Mouse (Mus musculus) neural tube, embryonic 13.5 days (tissue): ENCODE measurements around the gene Lkaaear1. TPM values are rescaled to one million over a fixed set of nuclear protein-coding genes. Genes with fewer than 3 reads are reported as not detected.

Experiments
- polyA plus RNA-seq: library from polyadenylated mRNA; unstranded; fragments of >200 nt; fragmentation: Nextera tagmentation; extraction: Ambion mirVana; gene quantifications from 2 replicates; pipeline ENCODE4 v1.2.1, GENCODE M21; 2015

The Lkaaear1 gene
- polyA plus RNA-seq, 1 experiment from 2014 or later: not detected

Other genes with a start within 250 kb of the Lkaaear1 start
- 21.1 and 22.0 TPM in 2 replicates for gene Zbtb46, start 239.0 kb downstream of the Lkaaear1 start, polyA plus RNA-seq
- 0.11 TPM in 1 of 2 replicates, not detected in the other for gene Abhd16b, start 205.2 kb downstream of the Lkaaear1 start, polyA plus RNA-seq
- 107 and 114 TPM in 2 replicates for gene Tpd52l2, start 201.3 kb downstream of the Lkaaear1 start, polyA plus RNA-seq
- gene Dnajc5, start 178.0 kb downstream of the Lkaaear1 start, polyA plus RNA-seq: 192 and 214 TPM in 2 replicates
- gene Uckl1, start 113.5 kb downstream of the Lkaaear1 start, polyA plus RNA-seq: 67.4 and 73.6 TPM in 2 replicates
- gene Prpf6, start 106.6 kb downstream of the Lkaaear1 start, polyA plus RNA-seq: 63.1 and 65.6 TPM in 2 replicates
- 78.7 and 81.3 TPM in 2 replicates for gene Zfp512b, start 105.6 kb downstream of the Lkaaear1 start, polyA plus RNA-seq
- 146 and 157 TPM in 2 replicates for gene Samd10, start 99.2 kb downstream of the Lkaaear1 start, polyA plus RNA-seq
- not detected in 2 replicates for gene Gm29797, start 41.4 kb downstream of the Lkaaear1 start, polyA plus RNA-seq
- gene Sox18, start 26.8 kb downstream of the Lkaaear1 start, polyA plus RNA-seq: 18.9 and 22.2 TPM in 2 replicates
- 33.9 and 37.8 TPM in 2 replicates for gene Tcea2, start 18.1 kb downstream of the Lkaaear1 start, polyA plus RNA-seq
- gene Rgs19, start 4.5 kb downstream of the Lkaaear1 start, polyA plus RNA-seq: 42.7 and 49.2 TPM in 2 replicates
- 63.8 and 64.0 TPM in 2 replicates for gene Oprl1, start 16.6 kb upstream of the Lkaaear1 start, polyA plus RNA-seq
- 44.9 and 52.5 TPM in 2 replicates for gene Myt1, start 64.9 kb upstream of the Lkaaear1 start, polyA plus RNA-seq
- gene Pcmtd2, start 139.4 kb upstream of the Lkaaear1 start, polyA plus RNA-seq: 33.2 and 38.3 TPM in 2 replicates
- 84.6 and 88.5 TPM in 2 replicates for gene Polr3k, start 165.9 kb upstream of the Lkaaear1 start, polyA plus RNA-seq